Mouse (Mus musculus): ENCODE measurements around the gene Mpzl2. TPM values are rescaled to one million over a fixed set of nuclear protein-coding genes. Genes with fewer than 3 reads are reported as not detected.
"Not testable (repeated sequence)": the region's sequence is repeated elsewhere in the genome, so short reads cannot be mapped to it uniquely, and the experiment has no call there.

Gene Mpzl2
- polyA plus RNA-seq, 1 experiment from 2014 or later, result 15.9 TPM

- 54% methylated on average over 3 of the region's 3 CpGs for WGBS
- Histone ChIP-seq H3K9me3 (ENCODE audit: control insufficient read depth, low read length) (no peaks in the 10 kb centered on the region), H3K27ac (ENCODE audit: low read length) (no peak overlapping the region), H3K4me2 (ENCODE audit: low read depth, low read length) (no peak overlapping the region), H3K36me3 (ENCODE audit: control insufficient read depth, insufficient read depth, low read length) (no peaks in the 10 kb centered on the region), H3K27me3 (ENCODE audit: control insufficient read depth, insufficient read depth, low read depth, low read length) (no peaks in the 10 kb centered on the region; the same call in 1 of the 2 replicates), H3K4me3 (ENCODE audit: low read length) (no peak overlapping the region), H3K4me1 (replicated peaks; ENCODE audit: control insufficient read depth, insufficient read depth, low read length) (no peaks in the 10 kb centered on the region), H3K9ac (ENCODE audit: low read length) (no peak overlapping the region)
- no peak for ATAC-seq (ENCODE audit: low read depth)
These were observed 16.0 kb upstream of the Mpzl2 start for GRCm38 (mm10) chr9:45023638-45024037.

- Histone ChIP-seq H3K9ac (ENCODE audit: low read length) (no peak overlapping the region), H3K4me3 (ENCODE audit: low read length) (no peak overlapping the region), H3K36me3 (ENCODE audit: control insufficient read depth, insufficient read depth, low read length) (no peaks in the 10 kb centered on the region), H3K4me1 (replicated peaks; ENCODE audit: control insufficient read depth, insufficient read depth, low read length) (no peaks in the 10 kb centered on the region), H3K27me3 (ENCODE audit: control insufficient read depth, insufficient read depth, low read depth, low read length) (no peaks in the 10 kb centered on the region; the same call in 1 of the 2 replicates), H3K27ac (ENCODE audit: low read length) (no peak overlapping the region), H3K4me2 (ENCODE audit: low read depth, low read length) (no peak overlapping the region), H3K9me3 (ENCODE audit: control insufficient read depth, low read length) (no peaks in the 10 kb centered on the region)
- ATAC-seq (ENCODE audit: low read depth), result no peak
- WGBS, result 56% methylated on average over 2 of the region's 2 CpGs
These were observed 15.4 kb upstream of the Mpzl2 start for GRCm38 (mm10) chr9:45024187-45024586.

- Histone ChIP-seq H3K4me3 (ENCODE audit: low read length) (no peak overlapping the region), H3K27me3 (ENCODE audit: control insufficient read depth, insufficient read depth, low read depth, low read length) (no peaks in the 10 kb centered on the region; the same call in 1 of the 2 replicates), H3K4me2 (ENCODE audit: low read depth, low read length) (no peak overlapping the region), H3K9me3 (ENCODE audit: control insufficient read depth, low read length) (no peaks in the 10 kb centered on the region), H3K36me3 (ENCODE audit: control insufficient read depth, insufficient read depth, low read length) (no peaks in the 10 kb centered on the region), H3K9ac (ENCODE audit: low read length) (no peak overlapping the region), H3K27ac (ENCODE audit: low read length) (no peak overlapping the region), H3K4me1 (replicated peaks; ENCODE audit: control insufficient read depth, insufficient read depth, low read length) (no peaks in the 10 kb centered on the region)
- ATAC-seq (ENCODE audit: low read depth), result no peak
- 52% methylated on average over 8 of the region's 8 CpGs for WGBS
These were observed 12.2 kb upstream of the Mpzl2 start for GRCm38 (mm10) chr9:45027376-45027775.

GRCm38 (mm10) chr9:45030341-45030740, 9.3 kb upstream of the Mpzl2 start:
- Histone ChIP-seq H3K27me3 (ENCODE audit: control insufficient read depth, insufficient read depth, low read depth, low read length) (no peaks in the 10 kb centered on the region; the same call in 1 of the 2 replicates), H3K36me3 (ENCODE audit: control insufficient read depth, insufficient read depth, low read length) (no peaks in the 10 kb centered on the region), H3K9ac (ENCODE audit: low read length) (no peak overlapping the region), H3K4me3 (ENCODE audit: low read length) (no peak overlapping the region), H3K9me3 (ENCODE audit: control insufficient read depth, low read length) (no peaks in the 10 kb centered on the region), H3K27ac (ENCODE audit: low read length) (no peak overlapping the region), H3K4me1 (replicated peaks; ENCODE audit: control insufficient read depth, insufficient read depth, low read length) (no peaks in the 10 kb centered on the region), H3K4me2 (ENCODE audit: low read depth, low read length) (no peak overlapping the region)
- WGBS, result 54% methylated on average over 6 of the region's 6 CpGs
- no peak for ATAC-seq (ENCODE audit: low read depth)

GRCm38 (mm10) chr9:45032261-45032660, 7.3 kb upstream of the Mpzl2 start:
- ATAC-seq (ENCODE audit: low read depth), result no peak
- Histone ChIP-seq H3K9me3 (ENCODE audit: control insufficient read depth, low read length) (no peaks in the 10 kb centered on the region), H3K9ac (ENCODE audit: low read length) (no peak overlapping the region), H3K4me1 (replicated peaks; ENCODE audit: control insufficient read depth, insufficient read depth, low read length) (no peaks in the 10 kb centered on the region), H3K27ac (ENCODE audit: low read length) (no peak overlapping the region), H3K4me3 (ENCODE audit: low read length) (no peak overlapping the region), H3K4me2 (ENCODE audit: low read depth, low read length) (no peak overlapping the region), H3K27me3 (ENCODE audit: control insufficient read depth, insufficient read depth, low read depth, low read length) (no peaks in the 10 kb centered on the region), H3K36me3 (ENCODE audit: control insufficient read depth, insufficient read depth, low read length) (no peaks in the 10 kb centered on the region)
- WGBS, result 45% methylated on average over 2 of the region's 2 CpGs

- Histone ChIP-seq H3K4me2 (ENCODE audit: low read depth, low read length) (no peak overlapping the region), H3K9me3 (ENCODE audit: control insufficient read depth, low read length) (no peaks in the 10 kb centered on the region), H3K9ac (ENCODE audit: low read length) (no peak overlapping the region), H3K36me3 (ENCODE audit: control insufficient read depth, insufficient read depth, low read length) (no peaks in the 10 kb centered on the region), H3K27me3 (ENCODE audit: control insufficient read depth, insufficient read depth, low read depth, low read length) (no peaks in the 10 kb centered on the region), H3K4me3 (ENCODE audit: low read length) (no peak overlapping the region), H3K27ac (ENCODE audit: low read length) (no peak overlapping the region), H3K4me1 (replicated peaks; ENCODE audit: control insufficient read depth, insufficient read depth, low read length) (no peaks in the 10 kb centered on the region)
- no peak for ATAC-seq (ENCODE audit: low read depth)
- WGBS, result 74% methylated on average over 3 of the region's 3 CpGs
These were observed 5.1 kb upstream of the Mpzl2 start for GRCm38 (mm10) chr9:45034526-45034925.

GRCm38 (mm10) chr9:45037803-45038202, 1.8 kb upstream of the Mpzl2 start:
- 78% methylated on average over 1 of the region's 1 CpGs for WGBS
- not testable (repeated sequence) for ATAC-seq (ENCODE audit: low read depth)

GRCm38 (mm10) chr9:45040066-45040845, 657 bp downstream of the Mpzl2 start:
- H3K4me1 ChIP-seq (replicated peaks; ENCODE audit: control insufficient read depth, insufficient read depth, low read length), result peaks cover 8% of the 10 kb centered on the region; the same call in 1 of the 2 replicates
- peaks cover 18% of the 10 kb centered on the region for H3K27me3 ChIP-seq (ENCODE audit: control insufficient read depth, insufficient read depth, low read depth, low read length)
- WGBS, result 10% methylated on average over 14 of the region's 14 CpGs
- peak overlapping the region; percentile 9; the same call in 1 of the 2 replicates for H3K4me3 ChIP-seq (ENCODE audit: low read length)
- H3K9me3 ChIP-seq (ENCODE audit: control insufficient read depth, low read length), result no peaks in the 10 kb centered on the region
- ATAC-seq (ENCODE audit: low read depth), result no peak
- peak overlapping the region; percentile 41 for H3K27ac ChIP-seq (ENCODE audit: low read length)
- 0 out of 2 replicates have a peak, but pooled peaks cover 2% of the 10 kb centered on the region for H3K36me3 ChIP-seq (ENCODE audit: control insufficient read depth, insufficient read depth, low read length)
- peak overlapping the region; percentile 36 for H3K4me2 ChIP-seq (ENCODE audit: low read depth, low read length)
- peak overlapping the region; percentile 28; the same call in 1 of the 2 replicates for H3K9ac ChIP-seq (ENCODE audit: low read length)

More at GRCm38 (mm10) chr9:45037803-45038202, 1.8 kb upstream of the Mpzl2 start:
- peaks cover 16% of the 10 kb centered on the region for H3K27me3 ChIP-seq (ENCODE audit: control insufficient read depth, insufficient read depth, low read depth, low read length)
- H3K27ac ChIP-seq (ENCODE audit: low read length); H3K36me3 ChIP-seq (ENCODE audit: control insufficient read depth, insufficient read depth, low read length); H3K4me3 ChIP-seq (ENCODE audit: low read length); H3K9me3 ChIP-seq (ENCODE audit: control insufficient read depth, low read length); H3K4me1 ChIP-seq (replicated peaks; ENCODE audit: control insufficient read depth, insufficient read depth, low read length); H3K9ac ChIP-seq (ENCODE audit: low read length); H3K4me2 ChIP-seq (ENCODE audit: low read depth, low read length): not testable (repeated sequence)

- ATAC-seq (ENCODE audit: low read depth), result no peak
- peaks cover 8% of the 10 kb centered on the region; the same call in 1 of the 2 replicates for H3K4me1 ChIP-seq (replicated peaks; ENCODE audit: control insufficient read depth, insufficient read depth, low read length)
- peaks cover 18% of the 10 kb centered on the region for H3K27me3 ChIP-seq (ENCODE audit: control insufficient read depth, insufficient read depth, low read depth, low read length)
- WGBS, result 34% methylated on average over 17 of the region's 17 CpGs
- H3K4me2 ChIP-seq (ENCODE audit: low read depth, low read length), result peak overlapping the region; percentile 36; the same call in 1 of the 2 replicates
- H3K9ac ChIP-seq (ENCODE audit: low read length), result no peak overlapping the region; the same call in 1 of the 2 replicates
- no peak overlapping the region for H3K4me3 ChIP-seq (ENCODE audit: low read length)
- H3K27ac ChIP-seq (ENCODE audit: low read length), result peak overlapping the region; percentile 7; the same call in 1 of the 2 replicates
- 0 out of 2 replicates have a peak, but pooled peaks cover 2% of the 10 kb centered on the region for H3K36me3 ChIP-seq (ENCODE audit: control insufficient read depth, insufficient read depth, low read length)
- no peaks in the 10 kb centered on the region for H3K9me3 ChIP-seq (ENCODE audit: control insufficient read depth, low read length)
These were observed 1.7 kb downstream of the Mpzl2 start for GRCm38 (mm10) chr9:45041131-45041838.

Measured in lung, embryonic 16.5 days (tissue).